Comparison of ENCODE assay signal across 8 mouse cellular contexts in genomic region chr14:75284193-75284915, GRCm38 (mm10). TPM values are rescaled to one million over a fixed set of nuclear protein-coding genes. Genes with fewer than 3 reads are reported as not detected.
DNase-seq lines count a peak whose midpoint lies in the region; ATAC-seq lines count a peak whose summit lies in the region.

Zc3h13 (plus strand) TSS chr14:75284373.

- WGBS in intestine, embryonic 14.5 days: under 1% methylated on average over 61 of the region's 61 CpGs

- intact Hi-C loops in left cerebral cortex, postnatal 14 days (cut with DNase I): loop anchor here (5.0 kb wide), 1 partner anchor 47 kb away; no protein-coding TSS in a partner anchor

- H3K9ac ChIP-seq in intestine, embryonic 14.5 days (ENCODE audit: low read length): peak within 1 kb of the TSS; percentile 91

- ATAC-seq in intestine, embryonic 14.5 days (replicated peaks; ENCODE audit: low FRiP score, low TSS enrichment, low read depth): peak; percentile 99

- no peaks in the 10 kb centered on the region for H3K9me3 ChIP-seq in intestine, embryonic 14.5 days (ENCODE audit: control insufficient read depth, low read length)

- H3K4me1 ChIP-seq in intestine, embryonic 14.5 days (replicated peaks; ENCODE audit: control insufficient read depth, insufficient read depth, low read length): peaks cover 10% of the 10 kb centered on the region

- peak within 1 kb of the TSS; percentile 86 for H3K27ac ChIP-seq in intestine, embryonic 14.5 days (ENCODE audit: low read depth)

- peak; percentile 99 for DNase-seq in adrenal gland, adult 18-20 months (ENCODE audit: low spot score in 2 of 2)
- peak; percentile 93 for DNase-seq in embryo, embryonic 11 days
- DNase-seq in gastrocnemius, postnatal 25 days: peak; percentile 94
- peak; percentile 100 for DNase-seq in intestine, embryonic 14.5 days (ENCODE audit: low spot score)
- DNase-seq in left cerebral cortex, postnatal 14 days (ENCODE audit: low spot score in 2 of 2): peak; percentile 94 to 96
- DNase-seq in mesoderm, embryonic 11.5 days (ENCODE audit: low read depth, low spot score): peak; percentile 97
- peak; percentile 90 to 92 for DNase-seq in right cerebral cortex, postnatal 36 days (ENCODE audit: low spot score in 2 of 2)
- DNase-seq in yolk sac, embryonic 10.5 days (ENCODE audit: low spot score): peak; percentile 94

- H3K4me2 ChIP-seq in intestine, embryonic 14.5 days (ENCODE audit: low read length): peak within 1 kb of the TSS; percentile 95

- peak within 1 kb of the TSS; percentile 98 for H3K4me3 ChIP-seq in intestine, embryonic 14.5 days (ENCODE audit: low read depth, low read length)

- H3K27me3 ChIP-seq in intestine, embryonic 14.5 days (replicated peaks; ENCODE audit: control insufficient read depth, insufficient read depth, low read length): no peaks in the 10 kb centered on the region

- H3K36me3 ChIP-seq in intestine, embryonic 14.5 days (ENCODE audit: control insufficient read depth, insufficient read depth, low read length): no peaks in the 10 kb centered on the region

RNA-seq across cellular contexts. Expression of gene Zc3h13, which starts in this region (rescaled TPM):
- total RNA-seq in adrenal gland, adult 18-20 months (2021): 10 to 100 TPM; 27.0 to 30.0 TPM
- total RNA-seq in gastrocnemius, postnatal 25 days (2021): 10 to 100 TPM; 15.1 to 19.2 TPM
- polyA plus RNA-seq in intestine, embryonic 14.5 days (2014; fragmentation: Nextera tagmentation; extraction: Ambion mirVana): 25.4 and 26.8 TPM in 2 replicates
- total RNA-seq in left cerebral cortex, postnatal 14 days (2021): 10 to 100 TPM; 52.1 to 55.3 TPM

Comparison
In these comparisons a context has a peak if more than half of its experiments do, and no peak if none do; other contexts are left out.
1. Peak in every context shown above with its lines: DNase-seq, ATAC-seq, H3K4me3 ChIP-seq and H3K27ac ChIP-seq.